Mouse (Mus musculus) C2C12 (cell line): ENCODE measurements at regions not wholly inside any gene's neighbourhood (a gene's known extent, or its start where the extent isn't known, plus 50 kb on each side); places are given as distances from the start of the nearest gene placed in this dataset.

Experiments used
- CEBPB ChIP-seq: IDR thresholded peaks from one replicate; pipeline ENCODE4 v1.6.1; 2011; ENCODE audit warnings: low read depth, mild to moderate bottlenecking, control low read depth, moderate library complexity
- CTCF ChIP-seq: IDR thresholded peaks from one replicate; pipeline ENCODE4 v1.5.1; 2011; ENCODE audit not compliant: control insufficient read depth, insufficient read depth, insufficient read length
- USF1 ChIP-seq: IDR thresholded peaks from one replicate; pipeline ENCODE4 v1.6.1; 2011; ENCODE audit warnings: low read depth, mild to moderate bottlenecking, control low read depth, moderate library complexity

GRCm38 (mm10) chr12:51016081-51016480 lies 331.8 kb upstream of the G2e3 start:
- TF ChIP-seq CTCF, result no peak
- TF ChIP-seq USF1, result no peak
- TF ChIP-seq CEBPB, result no peak
